In the genomic region with DNA sequence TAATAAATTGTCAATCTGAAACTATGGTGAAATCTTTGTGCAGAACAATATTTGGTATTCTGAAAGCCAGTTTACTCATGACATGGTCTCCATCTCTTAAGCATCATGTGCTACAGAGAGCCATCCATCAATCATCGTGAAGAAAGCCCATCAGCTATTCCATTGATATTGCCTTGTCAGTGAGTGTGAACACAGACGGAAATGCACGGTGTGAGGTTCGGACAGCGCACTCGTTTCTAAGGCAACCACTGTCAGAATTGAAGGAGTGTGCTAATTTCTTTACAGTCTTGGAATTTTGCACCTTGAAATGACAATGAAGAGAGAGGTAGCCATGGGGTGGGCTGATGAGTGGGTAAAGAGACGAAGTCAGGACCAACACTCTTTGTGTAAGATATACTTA, we compare ENCODE assay signal across 25 mouse cellular contexts. TPM values are rescaled to one million over a fixed set of nuclear protein-coding genes. Genes with fewer than 3 reads are reported as not detected.
DNase-seq lines count a peak whose midpoint lies in the region; ATAC-seq and TF ChIP-seq lines count a peak whose summit lies in the region.
"Had no signal": no experiment of that assay in that cellular context is flagged by ENCODE, and none has a peak within 500 bp of the region (broad histone marks: within the 10 kb centered on the region; RNA-seq: fewer than 3 reads in every experiment).

No protein-coding gene starts in this region.

- TF ChIP-seq POLR2A in brain, embryonic 14.5 days (IDR thresholded peaks at IDR 0.05; ENCODE audit: borderline replicate concordance, extremely low read depth, insufficient read depth, insufficient read length, poor library complexity, severe bottlenecking) = no peak

- no peaks in the 10 kb centered on the region for H3K4me1 ChIP-seq in hindbrain, embryonic 14.5 days (replicated peaks; ENCODE audit: control insufficient read depth, insufficient read depth, low read length)
- H3K4me1 ChIP-seq in hindbrain, embryonic 12.5 days = no peaks in the 10 kb centered on the region
- H3K4me1 ChIP-seq in midbrain, embryonic 16.5 days (ENCODE audit: control insufficient read depth, insufficient read depth, low read length) = peaks cover 4% of the 10 kb centered on the region; the same call in 1 of the 2 replicates
- H3K4me1 ChIP-seq: embryonic facial prominence, embryonic 12.5 days; forebrain, embryonic 12.5 days; heart, embryonic 15.5 days had no signal

- no peak for TF ChIP-seq CTCF in brain, embryonic 14.5 days (IDR thresholded peaks at IDR 0.05; ENCODE audit: borderline replicate concordance, extremely low read depth, insufficient read depth, insufficient read length)

- no peak overlapping the region for H3K4me2 ChIP-seq in hindbrain, embryonic 14.5 days (replicated peaks)
- no peak overlapping the region for H3K4me2 ChIP-seq in hindbrain, embryonic 12.5 days (replicated peaks)
- H3K4me2 ChIP-seq in midbrain, embryonic 16.5 days (ENCODE audit: low read length) = no peak overlapping the region
- H3K4me2 ChIP-seq: embryonic facial prominence, embryonic 12.5 days; forebrain, embryonic 12.5 days; heart, embryonic 11.5 days; heart, embryonic 15.5 days had no signal

- H3K9ac ChIP-seq in hindbrain, embryonic 14.5 days = no peak overlapping the region
- no peak overlapping the region for H3K9ac ChIP-seq in hindbrain, embryonic 12.5 days
- no peak overlapping the region for H3K9ac ChIP-seq in midbrain, embryonic 16.5 days (ENCODE audit: low read depth, low read length)
- H3K9ac ChIP-seq: embryonic facial prominence, embryonic 12.5 days; forebrain, embryonic 12.5 days; heart, embryonic 15.5 days had no signal

- H3K9me3 ChIP-seq in hindbrain, embryonic 14.5 days (ENCODE audit: control insufficient read depth, low read length) = no peaks in the 10 kb centered on the region
- no peaks in the 10 kb centered on the region for H3K9me3 ChIP-seq in hindbrain, embryonic 12.5 days (replicated peaks)
- H3K9me3 ChIP-seq in midbrain, embryonic 16.5 days (replicated peaks; ENCODE audit: control insufficient read depth, low read length, poor library complexity, severe bottlenecking) = no peaks in the 10 kb centered on the region
- H3K9me3 ChIP-seq: embryonic facial prominence, embryonic 12.5 days; forebrain, embryonic 12.5 days; heart, embryonic 15.5 days had no signal

- no peak overlapping the region for H3K4me3 ChIP-seq in hindbrain, embryonic 14.5 days (replicated peaks; ENCODE audit: low read length)
- no peak overlapping the region for H3K4me3 ChIP-seq in hindbrain, embryonic 12.5 days
- no peak overlapping the region for H3K4me3 ChIP-seq in midbrain, embryonic 16.5 days (ENCODE audit: low read depth, low read length)
- H3K4me3 ChIP-seq: embryonic facial prominence, embryonic 12.5 days; forebrain, embryonic 12.5 days; heart, embryonic 15.5 days had no signal

- 44% methylated on average over 7 of the region's 7 CpGs for WGBS in hindbrain, embryonic 14.5 days
- WGBS in hindbrain, embryonic 12.5 days = 41% methylated on average over 7 of the region's 7 CpGs
- WGBS in midbrain, embryonic 16.5 days = 46% methylated on average over 7 of the region's 7 CpGs

- no peaks in the 10 kb centered on the region for H3K27me3 ChIP-seq in hindbrain, embryonic 14.5 days (ENCODE audit: control insufficient read depth, insufficient read depth, low read length)
- no peaks in the 10 kb centered on the region for H3K27me3 ChIP-seq in hindbrain, embryonic 12.5 days
- H3K27me3 ChIP-seq in midbrain, embryonic 16.5 days (ENCODE audit: control insufficient read depth, insufficient read depth, low read depth, low read length) = no peaks in the 10 kb centered on the region
- H3K27me3 ChIP-seq: embryonic facial prominence, embryonic 12.5 days; forebrain, embryonic 12.5 days; heart, embryonic 15.5 days had no signal

- H3K36me3 ChIP-seq in hindbrain, embryonic 14.5 days (replicated peaks; ENCODE audit: control insufficient read depth, insufficient read depth) = no peaks in the 10 kb centered on the region
- H3K36me3 ChIP-seq in hindbrain, embryonic 12.5 days = no peaks in the 10 kb centered on the region
- H3K36me3 ChIP-seq in midbrain, embryonic 16.5 days (ENCODE audit: control insufficient read depth, insufficient read depth, low read length) = no peaks in the 10 kb centered on the region
- H3K36me3 ChIP-seq: embryonic facial prominence, embryonic 12.5 days; forebrain, embryonic 12.5 days; heart, embryonic 15.5 days had no signal

- no peak for DNase-seq in hindbrain, embryonic 14.5 days (ENCODE audit: low spot score)
- DNase-seq in R1 (ENCODE audit: low read depth, low spot score) = peak; percentile 20
- peak; percentile 44 for DNase-seq in brain, embryonic 14.5 days (ENCODE audit: low read depth)
- no peak for DNase-seq in frontal cortex, adult 2 months (ENCODE audit: extremely low spot score in 1 of 2, low spot score in 1 of 2)
- DNase-seq: adrenal gland, adult 8-10 months; adrenal gland, postnatal 36 days; cerebellum, adult 11 months; cerebellum, adult 8-10 months; cerebellum, postnatal 25 days; gastrocnemius, postnatal 10 days; heart, adult 18-20 months; heart, postnatal 14 days; kidney, adult 11 months had no signal

- ATAC-seq in hindbrain, embryonic 14.5 days (ENCODE audit: low FRiP score) = peak; percentile 43; the same call in 1 of the 2 replicates
- ATAC-seq in hindbrain, embryonic 12.5 days (ENCODE audit: low FRiP score) = no peak
- ATAC-seq in midbrain, embryonic 16.5 days = peak; percentile 81
- ATAC-seq in megakaryocyte-erythroid progenitor cell, adult 5-6 weeks (replicated peaks; ENCODE audit: low FRiP score, low TSS enrichment, poor library complexity, severe bottlenecking) = no peak

- no peak overlapping the region for H3K27ac ChIP-seq in hindbrain, embryonic 14.5 days
- no peak overlapping the region for H3K27ac ChIP-seq in hindbrain, embryonic 12.5 days
- H3K27ac ChIP-seq in midbrain, embryonic 16.5 days (ENCODE audit: low read length) = no peak overlapping the region
- H3K27ac ChIP-seq: embryonic facial prominence, embryonic 12.5 days; forebrain, embryonic 12.5 days; heart, embryonic 15.5 days had no signal

RNA-seq across cellular contexts. Expression of a gene that starts 38.0 kb away (rescaled TPM):
- polyA plus RNA-seq in hindbrain, embryonic 14.5 days (2014; fragmentation: Nextera tagmentation; extraction: Ambion mirVana) = not detected in 2 replicates
- not detected in 2 replicates for polyA plus RNA-seq in hindbrain, embryonic 12.5 days (2016; fragmentation: Nextera tagmentation; extraction: Ambion mirVana)
- not detected in 2 replicates for polyA plus RNA-seq in brain, embryonic 14.5 days (2012; rRNA removed)
- polyA plus RNA-seq in midbrain, embryonic 16.5 days (2015; fragmentation: Nextera tagmentation; extraction: Ambion mirVana) = not detected in 2 replicates
- polyA plus RNA-seq in frontal cortex, adult 2 months (2012; rRNA removed) = not detected in 2 replicates
- not detected in 2 replicates for total RNA-seq in megakaryocyte-erythroid progenitor cell, adult 5-6 weeks (2014; fragmentation: Nextera tagmentation)
- total RNA-seq in megakaryocyte-erythroid progenitor cell, adult 5-6 weeks (2017) = not detected in 2 replicates
- total RNA-seq: adrenal gland, adult 8-10 months; adrenal gland, postnatal 36 days; ES-E14; gastrocnemius, postnatal 10 days; gastrocnemius, postnatal 4 days; heart, adult 18-20 months; heart, postnatal 14 days; hematopoietic stem cell, adult 5-6 weeks had no signal
- polyA plus RNA-seq: cortical plate, adult 2 months; embryonic facial prominence, embryonic 12.5 days; forebrain, embryonic 12.5 days; heart, embryonic 11.5 days; heart, embryonic 15.5 days; intestine, embryonic 14.5 days had no signal

Comparison
In these comparisons a context has a peak if more than half of its experiments do, and no peak if none do; other contexts are left out.
1. ATAC-seq: peak in hindbrain, embryonic 14.5 days (single experiment) and midbrain, embryonic 16.5 days (single experiment); none in hindbrain, embryonic 12.5 days (single experiment) and megakaryocyte-erythroid progenitor cell, adult 5-6 weeks (single experiment).
2. DNase-seq: peak in R1 (single experiment) and brain, embryonic 14.5 days (single experiment); none in hindbrain, embryonic 14.5 days (single experiment) and frontal cortex, adult 2 months (0 of 2).